Mouse (Mus musculus): ENCODE measurements around the gene Gm11238. TPM values are rescaled to one million over a fixed set of nuclear protein-coding genes. Genes with fewer than 3 reads are reported as not detected.

The Gm11238 gene
- total RNA-seq (2023): not detected

GRCm38 (mm10) chr4:73607581-73607980 is at the start of gene Gm11238:
Gene Gm11238, plus strand, starts transcription at chr4:73607881.

GRCm38 (mm10) chr4:73622684-73623083 is 15.0 kb downstream of the Gm11238 start, which contains the start of gene Gm11237:
Gene Gm11237, plus strand, starts transcription at chr4:73622984.

GRCm38 (mm10) chr4:73637821-73638220 is 30.1 kb downstream of the Gm11238 start, which contains the start of gene Gm11236:
Gene Gm11236, plus strand, starts transcription at chr4:73638121.

GRCm38 (mm10) chr4:73668054-73668453 is 60.4 kb downstream of the Gm11238 start, which contains the start of gene Gm11239:
Gene Gm11239, plus strand, starts transcription at chr4:73668354.

GRCm38 (mm10) chr4:73683216-73683615 is 75.5 kb downstream of the Gm11238 start, which contains the start of gene Gm428:
Gene Gm428, plus strand, starts transcription at chr4:73683516.

Other genes with a start within 250 kb of the Gm11238 start
- not detected for gene Gm11487, start 202.8 kb upstream of the Gm11238 start, total RNA-seq (2023)
- not detected for gene Gm11237, start 15.1 kb downstream of the Gm11238 start, total RNA-seq (2023)
- not detected for gene Gm11236, start 30.2 kb downstream of the Gm11238 start, total RNA-seq (2023)
- gene Gm11239, start 60.5 kb downstream of the Gm11238 start, total RNA-seq (2023): not detected
- gene Gm428, start 75.6 kb downstream of the Gm11238 start, total RNA-seq (2023): not detected
- gene Rasef, start 183.1 kb downstream of the Gm11238 start, total RNA-seq (2023): not detected

Data from CD4-positive naive resting alpha-beta T cell, adult 76 days (primary cell).